10 mouse cellular contexts compared by ENCODE assay signal in the genomic region with DNA sequence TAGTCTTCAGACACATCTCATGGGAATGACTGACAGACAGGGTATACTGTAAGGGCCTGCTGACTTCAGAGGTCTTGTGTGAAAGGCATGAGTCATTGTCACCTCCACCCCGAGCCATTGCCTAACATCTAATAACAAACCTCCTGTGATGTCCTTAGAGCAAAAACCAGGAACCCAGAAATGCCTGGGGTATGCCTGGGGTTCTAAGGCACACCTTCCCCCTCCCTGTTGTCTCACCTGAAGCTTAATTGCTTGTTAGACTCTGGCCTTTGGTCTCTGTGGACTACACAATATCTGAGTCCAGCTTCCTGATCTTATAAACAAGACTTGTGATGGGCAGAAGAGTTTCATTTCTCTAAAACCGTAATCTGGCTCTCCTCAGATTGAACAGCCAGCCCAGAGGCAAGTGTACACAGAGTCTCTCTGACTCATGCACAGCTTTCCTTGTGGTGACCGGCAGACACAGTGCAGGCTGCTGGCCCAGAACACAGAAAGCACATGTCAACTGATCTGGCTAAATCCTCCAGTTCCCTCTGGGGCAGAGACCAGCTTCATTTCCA.
DNase-seq lines count a peak whose midpoint lies in the region; ATAC-seq lines count a peak whose summit lies in the region.
"Had no signal": no experiment of that assay in that cellular context is flagged by ENCODE, and none has a peak within 500 bp of the region (broad histone marks: within the 10 kb centered on the region; RNA-seq: fewer than 3 reads in every experiment).

No protein-coding gene starts in this region.

- H3K9me3 ChIP-seq in heart, embryonic 10.5 days = no peaks in the 10 kb centered on the region
- H3K9me3 ChIP-seq in hindbrain, embryonic 10.5 days = no peaks in the 10 kb centered on the region

- intact Hi-C loops in gastrocnemius, postnatal 14 days (cut with DNase I; ENCODE audit: low total_unique reads) = no loop called here

- H3K27me3 ChIP-seq in heart, embryonic 10.5 days (ENCODE audit: insufficient read depth, poor library complexity, severe bottlenecking) = no peaks in the 10 kb centered on the region
- H3K27me3 ChIP-seq in hindbrain, embryonic 10.5 days (ENCODE audit: insufficient read depth, poor library complexity, severe bottlenecking) = peaks cover 20% of the 10 kb centered on the region; the same call in 1 of the 2 replicates

- H3K27ac ChIP-seq in heart, embryonic 10.5 days = no peak overlapping the region
- H3K27ac ChIP-seq in hindbrain, embryonic 10.5 days = no peak overlapping the region
- H3K27ac ChIP-seq: hindbrain, postnatal 0 days had no signal

- 69% methylated on average over 3 of the region's 3 CpGs for WGBS in heart, embryonic 10.5 days
- 82% methylated on average over 3 of the region's 3 CpGs for WGBS in hindbrain, embryonic 10.5 days

- H3K36me3 ChIP-seq in heart, embryonic 10.5 days = no peaks in the 10 kb centered on the region
- no peaks in the 10 kb centered on the region for H3K36me3 ChIP-seq in hindbrain, embryonic 10.5 days

- no peak for ATAC-seq in activated CD4-positive, CD25-positive, alpha-beta regulatory T cell, adult 4 months
- ATAC-seq: hindbrain, postnatal 0 days had no signal

- DNase-seq in heart, adult 11 months = peak; percentile 97
- no peak for DNase-seq in heart, embryonic 10.5 days (ENCODE audit: low spot score)
- peak; percentile 69 to 73 for DNase-seq in B cell, adult 2 months
- peak; percentile 28 for DNase-seq in gastrocnemius, postnatal 14 days
- DNase-seq in lung, postnatal 10 days = peak; percentile 28
- no peak for DNase-seq in hindbrain, embryonic 10.5 days (ENCODE audit: low spot score)
- DNase-seq in cerebellum, postnatal 14 days = no peak

- H3K4me1 ChIP-seq in heart, embryonic 10.5 days = peaks cover 39% of the 10 kb centered on the region
- peaks cover 37% of the 10 kb centered on the region for H3K4me1 ChIP-seq in hindbrain, embryonic 10.5 days (replicated peaks)

- no peak overlapping the region for H3K4me3 ChIP-seq in heart, embryonic 10.5 days
- H3K4me3 ChIP-seq in hindbrain, embryonic 10.5 days = no peak overlapping the region
- H3K4me3 ChIP-seq: erythroblast, embryonic 14.5 days had no signal

Comparison
In these comparisons a context has a peak if more than half of its experiments do, and no peak if none do; other contexts are left out.
1. DNase-seq: peak in heart, adult 11 months (single experiment), B cell, adult 2 months (2 of 2), gastrocnemius, postnatal 14 days (single experiment) and lung, postnatal 10 days (single experiment); none in heart, embryonic 10.5 days (single experiment), hindbrain, embryonic 10.5 days (single experiment) and cerebellum, postnatal 14 days (0 of 2).